8 mouse cellular contexts compared by ENCODE assay signal in the genomic region with DNA sequence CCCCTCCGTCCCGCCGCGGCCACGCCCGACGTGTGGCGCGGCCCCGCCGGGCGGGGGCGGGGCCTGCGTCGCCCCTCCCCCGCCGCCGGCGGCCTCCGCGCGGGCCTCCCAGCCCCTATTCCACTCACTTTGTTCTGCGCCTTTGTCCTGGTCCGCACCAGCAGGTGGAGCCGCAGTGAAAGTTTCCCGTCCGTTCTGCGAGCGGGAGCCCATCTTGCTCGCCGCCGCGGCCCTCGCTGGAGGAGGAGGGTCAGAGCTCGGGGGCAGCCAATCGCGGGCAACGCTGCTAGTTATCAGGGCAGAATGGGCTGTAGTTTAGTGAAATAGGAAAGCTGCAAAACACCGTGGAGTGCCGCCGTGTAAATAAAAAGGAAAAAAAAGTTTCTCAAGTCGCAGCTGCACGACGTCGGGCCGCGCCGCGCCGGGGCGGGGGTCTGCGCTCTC. TPM values are rescaled to one million over a fixed set of nuclear protein-coding genes. Genes with fewer than 3 reads are reported as not detected.
DNase-seq lines count a peak whose midpoint lies in the region; ATAC-seq and TF ChIP-seq lines count a peak whose summit lies in the region.

Gene Asf1a, plus strand, starts transcription at position 81 of the 444 bp plus-strand sequence.

- POLR2A ChIA-PET in Patski (lab: Charles Lee), result no interaction called here

- H3K4me3 ChIP-seq in hindbrain, embryonic 13.5 days, result peak within 1 kb of the TSS; percentile 94

- no peaks in the 10 kb centered on the region for H3K36me3 ChIP-seq in hindbrain, embryonic 13.5 days

- peak within 1 kb of the TSS; percentile 69 for H3K4me2 ChIP-seq in hindbrain, embryonic 13.5 days

- H3K9ac ChIP-seq in hindbrain, embryonic 13.5 days, result peak within 1 kb of the TSS; percentile 93

- peak; percentile 97 for TF ChIP-seq CTCF in Patski (IDR thresholded peaks at IDR 0.05)

- under 1% methylated on average over 52 of the region's 52 CpGs for WGBS in hindbrain, embryonic 13.5 days

- DNase-seq in Patski (ENCODE audit: low read depth, low spot score), result peak; percentile 88
- peak; percentile 97 to 98 for DNase-seq in cerebellum, postnatal 14 days
- peak; percentile 95 for DNase-seq in frontal cortex, postnatal 14 days (ENCODE audit: low spot score in 2 of 2)
- peak; percentile 89 to 90 for DNase-seq in layer of hippocampus, postnatal 25 days (ENCODE audit: extremely low spot score in 1 of 2, low spot score in 1 of 2)
- peak; percentile 99 for DNase-seq in lung, postnatal 25 days (ENCODE audit: low spot score)
- peak; percentile 95 for DNase-seq in retina, embryonic 14.5 days (ENCODE audit: low spot score)
- DNase-seq in thymus, postnatal 4 days, result peak; percentile 96

- H3K27ac ChIP-seq in hindbrain, embryonic 13.5 days, result peak within 1 kb of the TSS; percentile 96

- CTCF ChIA-PET in Patski (lab: Charles Lee), result interaction anchor here (0.7 to 1.1 kb wide), 2 partner anchors 12 to 18 kb away, joined by 3 to 5 read pairs; no protein-coding TSS in a partner anchor

- H3K4me1 ChIP-seq in hindbrain, embryonic 13.5 days (replicated peaks), result peaks cover 38% of the 10 kb centered on the region

- H3K27me3 ChIP-seq in Patski, result no peaks in the 10 kb centered on the region
- H3K27me3 ChIP-seq in hindbrain, embryonic 13.5 days, result no peaks in the 10 kb centered on the region

- in situ Hi-C loops in Patski (cut with MboI; ENCODE audit: low pct_unique_long_range_greater_than_20kb), result no loop called here

- ATAC-seq in Patski, result peak; percentile 98
- peak; percentile 99 for ATAC-seq in hindbrain, embryonic 13.5 days (ENCODE audit: low FRiP score)

- H3K9me3 ChIP-seq in hindbrain, embryonic 13.5 days, result no peaks in the 10 kb centered on the region

RNA-seq across cellular contexts. Expression of gene Asf1a, which starts in this region (rescaled TPM):
- polyA plus RNA-seq in Patski (2021), result 45.5 TPM
- 92.5 and 95.1 TPM in 2 replicates for polyA plus RNA-seq in hindbrain, embryonic 13.5 days (2015; fragmentation: Nextera tagmentation; extraction: Ambion mirVana)
- 10 to 100 TPM; 19.1 to 22.7 TPM for total RNA-seq in layer of hippocampus, postnatal 25 days (2021)

Comparison
In these comparisons a context has a peak if more than half of its experiments do, and no peak if none do; other contexts are left out.
1. Peak in every context shown above with its lines: DNase-seq, ATAC-seq, H3K4me3 ChIP-seq and H3K27ac ChIP-seq.